Mouse (Mus musculus) layer of hippocampus, adult 11-12 months (tissue): ENCODE results near the gene Lrrc32.

Experiments
- DNase-seq: peaks from one replicate; pipeline ENCODE4 v3.0.0; 2022; ENCODE audit warnings: low spot score

The Lrrc32 gene

DNA sequence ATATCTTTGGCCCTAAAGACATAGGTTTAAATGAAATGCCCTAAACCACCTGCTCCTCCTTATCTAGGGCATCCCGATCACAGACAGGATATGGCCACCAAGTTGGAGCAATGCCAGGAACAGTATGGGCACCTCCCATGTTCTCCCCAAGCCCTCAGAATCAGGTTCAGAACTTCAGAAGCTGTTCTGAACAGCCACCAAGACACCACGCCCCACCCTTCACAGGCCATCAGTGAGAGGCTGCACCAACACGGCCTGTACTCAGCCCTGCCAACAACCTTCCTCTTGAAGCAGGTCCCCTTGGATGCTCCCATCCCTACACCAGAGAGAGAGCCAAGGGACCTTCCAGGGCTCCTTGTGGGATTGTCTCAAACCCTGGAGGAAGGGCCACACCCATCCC, 55.5 kb downstream of the Lrrc32 start:
- DNase-seq = no peak

DNA sequence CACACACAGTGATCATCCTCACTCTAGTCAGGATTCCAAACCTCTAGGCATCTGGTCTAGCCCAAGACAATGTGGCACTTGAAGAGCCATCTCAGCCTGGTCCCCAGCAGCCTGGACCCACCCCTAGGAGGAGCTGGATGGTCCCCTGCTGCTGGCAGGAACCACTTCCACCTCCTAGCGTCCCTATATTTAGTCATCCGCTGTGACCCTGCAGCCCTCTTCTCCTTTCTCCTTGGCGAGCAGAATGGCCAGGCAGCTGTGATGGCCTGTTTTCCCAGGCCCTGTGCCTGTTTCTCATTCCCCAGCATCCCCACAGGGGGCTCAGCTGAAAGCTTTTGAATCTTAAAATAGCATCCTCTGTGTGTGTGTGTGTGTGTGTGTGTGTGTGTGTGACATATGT, 59.8 kb downstream of the Lrrc32 start:
- no peak for DNase-seq

DNA sequence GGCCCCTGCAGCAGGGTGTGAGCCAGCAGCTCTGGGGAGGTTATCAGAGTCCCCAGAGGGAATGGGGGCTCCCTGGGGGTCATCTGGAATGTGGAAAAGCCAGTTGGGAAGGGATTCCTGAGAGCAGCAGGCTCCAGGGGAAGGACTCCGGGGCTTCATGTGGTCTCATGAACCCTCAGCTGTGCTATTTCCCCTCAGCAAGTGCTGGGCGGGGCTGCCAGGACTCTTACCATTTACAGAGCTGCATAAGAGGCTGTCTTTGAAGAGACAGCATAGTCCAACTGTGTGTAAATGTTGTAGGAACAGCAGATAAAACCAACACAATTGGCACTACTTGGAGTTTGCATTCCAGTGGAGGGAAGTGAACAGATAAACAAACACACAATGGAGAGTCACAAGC, 61.5 kb downstream of the Lrrc32 start:
- DNase-seq = no peak

DNA sequence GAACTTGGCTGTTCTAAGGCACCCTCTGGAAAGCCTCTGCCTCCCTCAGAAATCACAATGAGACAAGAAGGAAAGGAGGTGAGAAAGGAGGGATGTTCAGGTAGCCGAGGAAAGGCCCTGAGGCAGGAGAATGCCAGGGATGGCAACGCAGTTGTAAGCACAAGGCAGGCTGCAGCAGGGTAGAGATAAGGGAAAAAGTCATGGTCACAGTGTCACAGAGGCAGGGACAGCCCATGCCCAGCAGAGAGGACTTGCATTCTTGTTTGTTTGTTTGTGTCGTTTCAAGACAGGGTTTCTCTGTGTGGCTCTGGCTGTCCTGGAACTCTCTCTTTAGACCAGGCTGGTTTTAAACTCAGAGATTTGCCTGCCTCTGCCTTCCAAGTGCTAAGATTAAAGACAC, 62.0 kb downstream of the Lrrc32 start:
- DNase-seq = no peak
